20 mouse cellular contexts compared by ENCODE assay signal in the genomic region with DNA sequence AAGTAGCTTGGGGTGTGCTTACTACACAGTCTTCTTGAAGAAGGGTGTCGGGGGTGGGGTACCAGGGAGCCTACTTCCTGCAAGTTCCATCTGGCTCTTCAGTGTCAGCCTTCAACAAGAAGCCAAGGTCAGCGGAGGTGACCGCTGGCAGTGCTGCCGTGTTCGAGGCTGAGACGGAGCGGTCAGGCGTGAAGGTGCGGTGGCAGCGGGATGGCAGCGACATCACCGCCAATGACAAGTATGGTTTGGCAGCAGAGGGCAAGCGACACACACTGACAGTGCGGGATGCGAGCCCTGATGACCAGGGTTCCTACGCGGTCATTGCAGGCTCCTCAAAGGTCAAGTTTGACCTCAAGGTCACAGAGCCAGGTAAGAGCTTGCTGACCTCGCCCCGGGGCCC. TPM values are rescaled to one million over a fixed set of nuclear protein-coding genes. Genes with fewer than 3 reads are reported as not detected.
DNase-seq lines count a peak whose midpoint lies in the region; ATAC-seq lines count a peak whose summit lies in the region.
"Had no signal": no experiment of that assay in that cellular context is flagged by ENCODE, and none has a peak within 500 bp of the region (broad histone marks: within the 10 kb centered on the region; RNA-seq: fewer than 3 reads in every experiment).

No protein-coding gene starts in this region.

- peak overlapping the region; percentile 95 for H3K27ac ChIP-seq in heart, embryonic 11.5 days (ENCODE audit: low read depth, low read length)
- H3K27ac ChIP-seq: embryonic facial prominence, embryonic 13.5 days; gastrocnemius, adult 2 months; hindbrain, embryonic 10.5 days; limb, embryonic 13.5 days; liver, embryonic 14.5 days had no signal

- no peak for ATAC-seq in heart, embryonic 11.5 days (replicated peaks; ENCODE audit: insufficient number of reproducible peaks, low FRiP score, low TSS enrichment)
- ATAC-seq: forebrain, embryonic 16.5 days; lung, postnatal 0 days; midbrain, embryonic 16.5 days had no signal

- H3K9me3 ChIP-seq in heart, embryonic 11.5 days (replicated peaks; ENCODE audit: control insufficient read depth, low read length): no peaks in the 10 kb centered on the region
- H3K9me3 ChIP-seq: embryonic facial prominence, embryonic 13.5 days; hindbrain, embryonic 10.5 days; limb, embryonic 13.5 days had no signal

- H3K27me3 ChIP-seq in heart, embryonic 11.5 days (ENCODE audit: control insufficient read depth, insufficient read depth, low read length): no peaks in the 10 kb centered on the region

- DNase-seq in heart, adult 9 months (ENCODE audit: low spot score in 2 of 2): no peak
- peak; percentile 7 for DNase-seq in retina, postnatal 1 day
- DNase-seq in retina, embryonic 14.5 days (ENCODE audit: low spot score): no peak
- peak; percentile 90 to 91 for DNase-seq in cerebellum, postnatal 25 days
- no peak for DNase-seq in spleen, postnatal 4 days (ENCODE audit: low spot score in 2 of 2)
- no peak for DNase-seq in spleen, adult 18-20 months
- DNase-seq: adrenal gland, adult 2 months; gastrocnemius, adult 2 months; kidney, adult 9 months; layer of hippocampus, adult 9-11 months; right cerebral cortex, postnatal 14 days; thymus, postnatal 36 days had no signal

- H3K9ac ChIP-seq in heart, embryonic 11.5 days (ENCODE audit: low read depth, low read length): peak overlapping the region; percentile 89
- H3K9ac ChIP-seq: embryonic facial prominence, embryonic 13.5 days; limb, embryonic 13.5 days; liver, embryonic 14.5 days had no signal

- peak overlapping the region; percentile 76 for H3K4me2 ChIP-seq in heart, embryonic 11.5 days
- H3K4me2 ChIP-seq: embryonic facial prominence, embryonic 13.5 days; limb, embryonic 13.5 days had no signal

- H3K4me3 ChIP-seq in heart, embryonic 11.5 days (ENCODE audit: low read depth, low read length): peak overlapping the region; percentile 60
- H3K4me3 ChIP-seq: embryonic facial prominence, embryonic 13.5 days; gastrocnemius, adult 2 months; hindbrain, embryonic 10.5 days; limb, embryonic 13.5 days had no signal

- 60% methylated on average over 19 of the region's 19 CpGs for WGBS in heart, embryonic 11.5 days (ENCODE audit: insufficient replicate concordance)

- peaks cover 9% of the 10 kb centered on the region; the same call in 1 of the 2 replicates for H3K36me3 ChIP-seq in heart, embryonic 11.5 days (ENCODE audit: control insufficient read depth, insufficient read depth, low read length)
- H3K36me3 ChIP-seq: embryonic facial prominence, embryonic 13.5 days; hindbrain, embryonic 10.5 days; limb, embryonic 13.5 days had no signal

- H3K4me1 ChIP-seq in heart, embryonic 11.5 days (ENCODE audit: control insufficient read depth, insufficient read depth, low read length): peaks cover 33% of the 10 kb centered on the region

RNA-seq across cellular contexts. Expression of a gene that starts 1.1 kb away (rescaled TPM):
- 470 and 665 TPM in 2 replicates for polyA plus RNA-seq in heart, embryonic 11.5 days (2014; fragmentation: Nextera tagmentation; extraction: Ambion mirVana)
- polyA plus RNA-seq: adrenal gland, adult 2 months; forebrain, embryonic 16.5 days; hindbrain, embryonic 10.5 days; limb, embryonic 13.5 days had no signal

RNA-seq across cellular contexts. Expression of a gene that starts 36.9 kb away (rescaled TPM):
- 1.7 and 1.9 TPM in 2 replicates for polyA plus RNA-seq in heart, embryonic 11.5 days (2014; fragmentation: Nextera tagmentation; extraction: Ambion mirVana)

RNA-seq across cellular contexts. Expression of a gene that starts 48.8 kb away (rescaled TPM):
- 34.0 and 36.3 TPM in 2 replicates for polyA plus RNA-seq in heart, embryonic 11.5 days (2014; fragmentation: Nextera tagmentation; extraction: Ambion mirVana)

Comparison
In these comparisons a context has a peak if more than half of its experiments do, and no peak if none do; other contexts are left out.
1. DNase-seq: peak in retina, postnatal 1 day (single experiment) and cerebellum, postnatal 25 days (2 of 2); none in heart, adult 9 months (0 of 2), retina, embryonic 14.5 days (single experiment), spleen, postnatal 4 days (0 of 2) and spleen, adult 18-20 months (0 of 2).